Mouse (Mus musculus) MEL (cell line): ENCODE data around the gene Magi3. TPM values are rescaled to one million over a fixed set of nuclear protein-coding genes. Genes with fewer than 3 reads are reported as not detected.

Experiments
- DNase-seq: peaks from one replicate; pipeline ENCODE4 v3.0.0; 2011; ENCODE audit warnings: low read depth, low spot score
- H3K27ac ChIP-seq: 2 replicates; pipeline ENCODE4 v1.5.1; 2012; ENCODE audit warnings: low read depth, mild to moderate bottlenecking, control low read depth, low read length, moderate library complexity; ENCODE audit not compliant: control insufficient read depth
- H3K27me3 ChIP-seq, 2 experiments: fragments of 150-350 bp in 1 of 2; sonication (generic) in 1 of 2; 2 replicates each; pipeline ENCODE4 v1.6.1; 2012; ENCODE audit warnings: low read length in 2 of 2, mild to moderate bottlenecking in 2 of 2, improper control_type of control experiment in 1 of 2, moderate library complexity in 1 of 2; ENCODE audit not compliant: insufficient read depth in 2 of 2, control insufficient read depth in 1 of 2
- H3K36me3 ChIP-seq, 2 experiments: 2 replicates each; pipeline ENCODE4 v1.6.1; 2012 to 2014; ENCODE audit warnings: low read length in 2 of 2, improper control_type of control experiment in 1 of 2, inconsistent platforms in 1 of 2, mild to moderate bottlenecking in 1 of 2; ENCODE audit not compliant: insufficient read depth in 2 of 2, control insufficient read depth in 1 of 2
- H3K4me1 ChIP-seq, 2 experiments: fragments of 150-350 bp in 1 of 2; sonication (generic) in 1 of 2; 2 replicates each; pipeline ENCODE4 v1.6.1; 2012; ENCODE audit warnings: low read length in 2 of 2, improper control_type of control experiment in 1 of 2, mild to moderate bottlenecking in 1 of 2; ENCODE audit not compliant: insufficient read depth in 2 of 2, control insufficient read depth in 1 of 2
- H3K4me3 ChIP-seq, 2 experiments: fragments of 150-350 bp in 1 of 2; sonication (generic) in 1 of 2; 2 replicates each; pipeline ENCODE4 v1.5.1; 2012; ENCODE audit warnings: low read depth in 2 of 2, low read length in 2 of 2, mild to moderate bottlenecking in 2 of 2, moderate library complexity in 2 of 2, control low read depth in 1 of 2, improper control_type of control experiment in 1 of 2; ENCODE audit not compliant: control insufficient read depth in 1 of 2, insufficient read depth in 1 of 2
- H3K79me2 ChIP-seq: 2 replicates; pipeline ENCODE4 v1.6.1; 2012; ENCODE audit warnings: mild to moderate bottlenecking, low read length, moderate library complexity; ENCODE audit not compliant: control insufficient read depth, poor library complexity, insufficient read depth
- H3K9ac ChIP-seq: 2 replicates; pipeline ENCODE4 v1.6.1; 2012; ENCODE audit warnings: low read depth, mild to moderate bottlenecking, control low read depth, low read length, moderate library complexity; ENCODE audit not compliant: control insufficient read depth, poor library complexity, severe bottlenecking
- H3K9me3 ChIP-seq: fragments of 150-350 bp; sonication (generic); replicated peaks from 2 replicates; pipeline ENCODE4 v1.6.1; 2012; ENCODE audit warnings: mild to moderate bottlenecking, low read length, improper control_type of control experiment, moderate library complexity; ENCODE audit not compliant: insufficient read depth
- CHD1 ChIP-seq: IDR thresholded peaks from 2 replicates; pipeline ENCODE4 v1.6.1; 2012; ENCODE audit warnings: low read depth, mild to moderate bottlenecking, inconsistent platforms, low read length, improper control_type of control experiment
- CHD2 ChIP-seq: IDR thresholded peaks from 2 replicates; pipeline ENCODE4 v1.6.1; 2011; ENCODE audit warnings: low read length, improper control_type of control experiment
- ELF1 ChIP-seq: IDR thresholded peaks from 2 replicates; pipeline ENCODE4 v1.6.1; 2014; ENCODE audit warnings: low read depth, mild to moderate bottlenecking, inconsistent platforms, low read length, improper control_type of control experiment, moderate library complexity
- ETS1 ChIP-seq: IDR thresholded peaks from 2 replicates; pipeline ENCODE4 v1.6.1; 2012; ENCODE audit warnings: low read depth, mild to moderate bottlenecking, inconsistent platforms, low read length, improper control_type of control experiment, moderate library complexity
- GATA1 ChIP-seq: IDR thresholded peaks from 2 replicates; pipeline ENCODE4 v1.6.1; 2011; ENCODE audit warnings: low read depth, low read length, improper control_type of control experiment
- MAFK ChIP-seq: IDR thresholded peaks from 2 replicates; pipeline ENCODE4 v1.6.1; 2011; ENCODE audit warnings: low read depth, mild to moderate bottlenecking, low read length, improper control_type of control experiment, borderline replicate concordance
- MAZ ChIP-seq: IDR thresholded peaks from 2 replicates; pipeline ENCODE4 v1.6.1; 2012; ENCODE audit warnings: low read depth, mild to moderate bottlenecking, inconsistent platforms, low read length, improper control_type of control experiment
- MYB ChIP-seq: IDR thresholded peaks from 2 replicates; pipeline ENCODE4 v1.6.1; 2011; ENCODE audit warnings: mild to moderate bottlenecking, low read depth, low read length, improper control_type of control experiment
- MYC ChIP-seq: IDR thresholded peaks from 2 replicates; pipeline ENCODE4 v1.6.1; 2011; ENCODE audit warnings: low read depth, mild to moderate bottlenecking, low read length, improper control_type of control experiment, moderate library complexity
- NELFE ChIP-seq: IDR thresholded peaks from 2 replicates; pipeline ENCODE4 v1.6.1; 2011; ENCODE audit warnings: low read depth, low read length, improper control_type of control experiment
- POLR2AphosphoS2 ChIP-seq: IDR thresholded peaks from 2 replicates; pipeline ENCODE4 v1.6.1; 2011; ENCODE audit warnings: low read length, improper control_type of control experiment
- RAD21 ChIP-seq: IDR thresholded peaks from 2 replicates; pipeline ENCODE4 v1.6.1; 2011; ENCODE audit warnings: mild to moderate bottlenecking, low read depth, low read length, improper control_type of control experiment
- SIN3A ChIP-seq: IDR thresholded peaks from 2 replicates; pipeline ENCODE4 v1.6.1; 2012; ENCODE audit warnings: low read length, improper control_type of control experiment, inconsistent platforms
- TAL1 ChIP-seq: IDR thresholded peaks from 2 replicates; pipeline ENCODE4 v1.6.1; 2012; ENCODE audit warnings: mild to moderate bottlenecking, inconsistent platforms, low read length, moderate library complexity, mixed read lengths
- USF1 ChIP-seq: IDR thresholded peaks from 2 replicates; pipeline ENCODE4 v1.6.1; 2014; ENCODE audit warnings: low read depth, mild to moderate bottlenecking, inconsistent platforms, low read length, improper control_type of control experiment, moderate library complexity
- USF2 ChIP-seq, 2 experiments: IDR thresholded peaks; 2 replicates each; pipeline ENCODE4 v1.6.1; 2011 to 2012; ENCODE audit warnings: improper control_type of control experiment in 2 of 2, low read length in 2 of 2, borderline replicate concordance in 1 of 2, inconsistent platforms in 1 of 2, low read depth in 1 of 2, mild to moderate bottlenecking in 1 of 2; ENCODE audit not compliant: insufficient read depth in 1 of 2
- ZC3H11A ChIP-seq: IDR thresholded peaks from 2 replicates; pipeline ENCODE4 v1.6.1; 2012; ENCODE audit warnings: low read depth, mild to moderate bottlenecking, inconsistent platforms, low read length, improper control_type of control experiment
- ZMIZ1 ChIP-seq: IDR thresholded peaks from 2 replicates; pipeline ENCODE4 v1.6.1; 2012; ENCODE audit warnings: low read depth, mild to moderate bottlenecking, inconsistent platforms, low read length, improper control_type of control experiment, moderate library complexity
- polyA plus RNA-seq, 2 experiments: library from polyadenylated mRNA; stranded (reverse) in 1 of 2; unstranded in 1 of 2; fragments of >175 nt in 1 of 2; fragments of >200 nt in 1 of 2; gene quantifications; 2 replicates each; pipeline versions ENCODE4 v1.2.1 to v1.2.4; 2012; ENCODE audit warnings: low replicate concordance in 2 of 2, low read depth in 1 of 2; ENCODE audit not compliant: insufficient read length in 2 of 2, insufficient read depth in 1 of 2, missing spikeins in 1 of 2
- total RNA-seq: library from RNA; depleted of rRNA; stranded (reverse); fragments of 300-350 nt; gene quantifications from 2 replicates; pipeline ENCODE4 v1.2.3, GENCODE M21; 2012

Gene Magi3
- total and polyA plus RNA-seq, 3 experiments: 0.04 to 0.18 TPM; not detected in 1

- Histone ChIP-seq H3K79me2 (no peaks in the 10 kb centered on the region), H3K4me1 (no peaks in the 10 kb centered on the region), H3K36me3 (no peaks in the 10 kb centered on the region), H3K9me3 (no peaks in the 10 kb centered on the region), H3K27ac (no peak overlapping the region), H3K4me3 (no peak overlapping the region), H3K9ac (no peak overlapping the region), H3K27me3 (no peaks in the 10 kb centered on the region)
- no peak for DNase-seq
- TF ChIP-seq ETS1 (no peak), GATA1 (no peak), MYC (no peak), MAFK (no peak), USF1 (no peak), TAL1 (no peak), POLR2AphosphoS2 (no peak), NELFE (no peak), RAD21 (no peak), ZMIZ1 (no peak)
Observed at GRCm38 (mm10) chr3:104235099-104235498, 14.9 kb upstream of the Magi3 start.

DNA sequence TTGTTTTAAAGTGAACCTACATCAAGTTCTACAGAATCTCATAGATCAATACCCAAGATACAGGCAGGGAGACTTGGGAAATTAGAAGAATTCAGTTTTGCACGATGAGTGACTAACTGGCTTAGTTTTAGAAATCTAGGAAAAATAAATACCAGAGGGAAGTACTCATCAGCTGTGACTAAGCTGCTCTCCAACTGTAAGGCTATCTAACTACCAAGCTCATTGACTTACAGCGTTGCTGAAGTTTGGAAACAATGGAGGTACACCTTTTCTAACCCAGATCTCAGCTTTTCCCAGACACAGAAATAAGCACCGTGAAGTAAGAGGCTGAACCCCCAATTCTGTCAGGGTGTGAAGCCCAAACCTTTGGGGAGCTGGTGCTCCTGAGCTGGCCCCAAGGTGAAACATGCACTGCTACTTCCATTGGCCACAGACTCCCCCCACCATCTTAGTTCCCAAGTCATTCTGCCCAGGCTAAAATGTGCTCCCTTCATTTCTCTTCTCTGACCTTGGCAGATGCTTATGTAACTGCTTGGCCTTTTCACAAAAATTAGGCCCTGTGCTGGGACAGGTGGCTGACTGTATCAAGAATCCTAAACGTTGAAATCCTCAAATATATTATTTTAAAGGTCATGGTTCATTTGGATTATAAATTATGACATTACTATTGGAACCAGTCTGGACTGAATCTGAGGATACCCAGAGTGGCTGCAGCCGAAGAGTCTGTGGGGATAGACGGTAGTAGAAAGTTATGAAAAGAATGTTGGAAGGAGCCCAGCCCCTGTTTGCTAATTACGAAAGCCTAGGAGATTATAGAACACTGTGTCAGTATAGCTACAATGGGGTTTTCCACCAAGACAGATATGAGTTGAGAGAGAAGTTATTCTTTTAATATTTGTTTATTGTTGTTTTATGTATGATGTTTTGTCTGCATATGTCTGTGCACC is 13.5 kb upstream of the Magi3 start:
- H3K4me1 ChIP-seq: no peaks in the 10 kb centered on the region
- H3K36me3 ChIP-seq: no peaks in the 10 kb centered on the region
- no peak for DNase-seq
- 0 out of 4 replicates have a peak, but pooled peaks cover 0 to 1% of the 10 kb centered on the region in 2 experiments for H3K27me3 ChIP-seq
- no peak overlapping the region for H3K4me3 ChIP-seq
- H3K9ac ChIP-seq: no peak overlapping the region
- TF ChIP-seq ETS1 (no peak), MYB (no peak), ELF1 (no peak), CHD2 (no peak), USF2 (IDR thresholded peaks at IDR 0.05; ENCODE audit: borderline replicate concordance in 1 of 2, insufficient read depth in 1 of 2, low read depth in 1 of 2, low read length in 2 of 2) (no peak), SIN3A (no peak), ZMIZ1 (no peak), ZC3H11A (no peak), MAZ (no peak), MYC (no peak), CHD1 (no peak)
- no peaks in the 10 kb centered on the region for H3K79me2 ChIP-seq
- no peak overlapping the region for H3K27ac ChIP-seq
- H3K9me3 ChIP-seq: no peaks in the 10 kb centered on the region
